Mouse (Mus musculus) neutrophil, adult 5-6 weeks (primary cell): ENCODE data around the gene Heca. TPM values are rescaled to one million over a fixed set of nuclear protein-coding genes. Genes with fewer than 3 reads are reported as not detected.

Experiments used
- total RNA-seq: library from RNA; stranded (forward); fragments of 200-1000 nt; gene quantifications from 2 replicates; pipeline ENCODE4 v1.2.3, GENCODE M21; 2017

Gene Heca
- total RNA-seq, 1 experiment from 2014 or later = 139 TPM

Other genes with a start within 250 kb of the Heca start
- 46.3 and 63.8 TPM in 2 replicates for gene Cited2, start 224.8 kb downstream of the Heca start, total RNA-seq
- 0.12 and 0.49 TPM in 2 replicates for gene Txlnb, start 151.8 kb downstream of the Heca start, total RNA-seq
- gene Abracl, start 75.2 kb upstream of the Heca start, total RNA-seq = 87.3 and 118 TPM in 2 replicates
- gene Reps1, start 107.8 kb upstream of the Heca start, total RNA-seq = 47.9 and 49.1 TPM in 2 replicates